Mouse (Mus musculus) kidney, adult 2 months (tissue): ENCODE measurements around the gene H2-Aa.

Source experiments
- CTCF ChIP-seq: fragments of 200-500 bp; conservative IDR thresholded peaks from 2 replicates; pipeline ENCODE4 v1.5.1; 2011; ENCODE audit warnings: low read depth, mild to moderate bottlenecking, control low read depth, low read length, moderate library complexity, mixed read lengths; ENCODE audit not compliant: insufficient read depth, insufficient read length
- POLR2A ChIP-seq: fragments of 200-500 bp; IDR thresholded peaks from one replicate; pipeline ENCODE4 v1.6.1; 2011; ENCODE audit warnings: low read depth, low read length, control low read depth

- no peak for TF ChIP-seq CTCF
- no peak for TF ChIP-seq POLR2A
Measured at GRCm38 (mm10) chr17:34331200-34331599, 43.6 kb upstream of the H2-Aa start.
